Mouse (Mus musculus) cerebellum, postnatal 25 days (tissue): ENCODE measurements at regions not wholly inside any gene's neighbourhood (a gene's known extent, or its start where the extent isn't known, plus 50 kb on each side); places are given as distances from the start of the nearest gene placed in this dataset.
"Not testable (repeated sequence)": the region's sequence is repeated elsewhere in the genome, so short reads cannot be mapped to it uniquely, and the experiment has no call there.

Source experiments
- DNase-seq, 2 experiments: peaks; one replicate each; pipeline ENCODE4 v3.0.0; 2021; ENCODE audit warnings: mixed read lengths in 2 of 2

GRCm38 (mm10) chr12:8410410-8411341, 89.1 kb downstream of the Rhob start:
- no peak for DNase-seq

- no peak for DNase-seq
These were observed 88.9 kb downstream of the Hs1bp3 start for GRCm38 (mm10) chr12:8402084-8402483.

DNA sequence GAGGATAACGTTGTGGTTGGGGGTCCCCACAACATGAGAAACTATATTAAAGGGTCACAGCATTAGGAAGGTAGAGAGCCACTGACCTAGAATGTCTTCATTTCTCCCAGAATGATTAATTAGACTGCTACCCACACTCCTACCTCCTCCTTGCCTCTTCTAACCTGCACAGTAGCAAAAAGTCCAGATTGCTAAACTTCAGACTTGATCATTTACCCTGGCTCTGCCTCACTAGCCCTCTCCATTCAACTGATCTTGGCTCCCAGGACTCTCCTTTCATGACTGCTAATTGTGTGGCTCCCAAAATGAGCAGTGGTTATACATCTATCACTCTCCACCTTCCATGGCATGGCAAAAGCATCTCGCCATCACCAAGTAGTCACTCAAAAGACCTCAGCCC, 88.1 kb downstream of the Hs1bp3 start:
- DNase-seq = no peak

DNA sequence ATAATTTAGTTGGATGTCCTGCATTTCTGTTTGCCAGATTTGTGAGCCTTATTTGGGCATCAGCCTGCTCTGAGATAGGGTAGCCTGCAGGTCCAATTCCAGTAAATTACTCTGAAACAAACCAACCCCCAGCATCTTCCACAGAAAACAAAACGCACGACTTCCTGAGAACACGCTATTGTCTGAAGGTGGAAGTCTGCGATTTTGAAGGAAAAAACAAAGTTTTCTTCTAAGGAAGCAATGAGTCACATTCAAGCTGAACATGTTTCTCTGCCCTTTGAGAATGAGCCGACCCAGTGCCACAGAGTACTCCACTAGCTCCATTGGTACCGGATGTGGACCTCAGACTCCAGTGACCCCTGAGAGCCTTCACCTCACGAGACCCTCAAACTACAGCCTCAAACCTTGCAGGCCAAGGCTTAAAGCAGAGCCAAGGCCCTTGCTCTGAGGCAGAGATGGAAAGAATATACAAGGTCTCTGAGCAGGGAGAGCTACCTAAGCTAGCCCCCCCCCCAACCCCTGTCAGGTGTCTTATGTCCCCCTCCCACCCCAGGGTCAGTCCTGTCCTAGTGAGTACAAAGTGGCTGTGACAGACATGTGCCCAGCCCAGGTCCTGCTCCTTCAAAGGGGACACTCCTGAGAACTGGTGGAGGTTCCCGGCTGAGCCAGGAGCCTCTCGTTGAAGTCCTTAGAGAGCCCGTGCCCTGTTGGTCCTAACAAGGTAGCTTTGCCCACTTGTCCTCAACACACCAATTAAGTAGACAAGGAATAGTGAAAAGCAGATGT, 87.3 kb downstream of the Hs1bp3 start:
- DNase-seq = no peak

- no peak for DNase-seq
These were observed 85.6 kb downstream of the Hs1bp3 start for GRCm38 (mm10) chr12:8398852-8399251.

DNA sequence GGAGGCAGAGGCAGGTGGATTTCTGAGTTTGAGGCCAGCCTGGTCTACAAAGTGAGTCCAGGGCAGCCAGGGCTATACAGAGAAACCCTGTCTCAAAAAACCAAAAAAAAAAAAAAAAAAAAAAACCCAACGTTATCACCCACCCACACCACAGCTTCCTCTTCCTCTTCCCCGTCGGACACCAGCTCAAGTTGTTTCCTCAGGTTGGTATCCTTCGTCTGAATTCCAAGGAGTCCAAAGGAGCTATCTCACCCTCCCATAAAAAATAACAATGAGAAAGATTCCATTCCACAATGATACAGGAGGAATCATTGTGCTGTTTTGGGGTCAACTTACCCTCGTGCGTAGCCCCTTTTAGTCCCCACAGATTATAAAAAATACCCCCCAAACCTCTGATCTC, 83.2 kb downstream of the Hs1bp3 start:
- DNase-seq = not testable (repeated sequence)

GRCm38 (mm10) chr12:8394894-8395297, 81.7 kb downstream of the Hs1bp3 start:
- no peak for DNase-seq

GRCm38 (mm10) chr12:8393976-8394375, 80.7 kb downstream of the Hs1bp3 start:
- DNase-seq = no peak
